Mouse (Mus musculus) embryonic facial prominence, embryonic 11.5 days (tissue): Measurements from ENCODE around the gene E130114P18Rik. TPM values are rescaled to one million over a fixed set of nuclear protein-coding genes. Genes with fewer than 3 reads are reported as not detected.

ENCODE experiments used
- ATAC-seq: fragments of 200-750 bp; cut with Nextera tagmentation; replicated peaks from 2 replicates; pipeline ENCODE4 v1.8.0; 2017; ENCODE audit warnings: low read depth; ENCODE audit not compliant: insufficient number of reproducible peaks, low FRiP score, low TSS enrichment
- DNase-seq: peaks from one replicate; pipeline ENCODE4 v3.0.0-alpha.2; 2015; ENCODE audit warnings: low spot score
- H3K27ac ChIP-seq: fragments of 300-500 bp; sonication (generic); replicated peaks from 2 replicates; pipeline ENCODE4 v1.5.1; 2014; ENCODE audit warnings: mild to moderate bottlenecking, low read depth, low read length, control low read depth
- H3K27me3 ChIP-seq: fragments of 300-500 bp; sonication (generic); 2 replicates; pipeline ENCODE4 v1.6.1; 2014; ENCODE audit warnings: mild to moderate bottlenecking, low read length, moderate library complexity, mixed read lengths; ENCODE audit not compliant: control insufficient read depth, insufficient read depth
- H3K36me3 ChIP-seq: fragments of 300-500 bp; sonication (generic); replicated peaks from 2 replicates; pipeline ENCODE4 v1.6.1; 2014; ENCODE audit warnings: low read depth, mild to moderate bottlenecking, low read length, moderate library complexity, mixed read lengths; ENCODE audit not compliant: control insufficient read depth, insufficient read depth
- H3K4me1 ChIP-seq: fragments of 300-500 bp; sonication (generic); 2 replicates; pipeline ENCODE4 v1.6.1; 2014; ENCODE audit warnings: low read length, mixed read lengths; ENCODE audit not compliant: control insufficient read depth, insufficient read depth
- H3K4me2 ChIP-seq: fragments of 300-500 bp; sonication (generic); 2 replicates; pipeline ENCODE4 v1.6.1; 2014; ENCODE audit warnings: low read depth, mild to moderate bottlenecking, control low read depth, low read length, moderate library complexity
- H3K4me3 ChIP-seq: fragments of 300-500 bp; sonication (generic); 2 replicates; pipeline ENCODE4 v1.5.1; 2014; ENCODE audit warnings: low read depth, low read length, control low read depth
- H3K9ac ChIP-seq: fragments of 300-500 bp; sonication (generic); replicated peaks from 2 replicates; pipeline ENCODE4 v1.6.1; 2014; ENCODE audit warnings: mild to moderate bottlenecking, control low read depth, low read length
- H3K9me3 ChIP-seq: fragments of 300-500 bp; sonication (generic); replicated peaks from 2 replicates; pipeline ENCODE4 v1.6.1; 2016; ENCODE audit warnings: mild to moderate bottlenecking, low read length, inconsistent platforms, mixed read lengths; ENCODE audit not compliant: control insufficient read depth
- WGBS: fragments of 180-500 bp; shearing (Covaris S2); extraction: QIAGEN DNeasy Blood & Tissue Kit; methylation state at CpG from one replicate; pipeline ENCODE4 v1.1.7; 2014; 5-methylcytosine and 5-hydroxymethylcytosine counted together
- polyA plus RNA-seq: library from polyadenylated mRNA; unstranded; fragments of >200 nt; fragmentation: Nextera tagmentation; extraction: Ambion mirVana; gene quantifications from 2 replicates; pipeline ENCODE4 v1.2.1, GENCODE M21; 2014

Gene E130114P18Rik
- polyA plus RNA-seq, 1 experiment from 2014 or later, result 9.5 TPM

DNA sequence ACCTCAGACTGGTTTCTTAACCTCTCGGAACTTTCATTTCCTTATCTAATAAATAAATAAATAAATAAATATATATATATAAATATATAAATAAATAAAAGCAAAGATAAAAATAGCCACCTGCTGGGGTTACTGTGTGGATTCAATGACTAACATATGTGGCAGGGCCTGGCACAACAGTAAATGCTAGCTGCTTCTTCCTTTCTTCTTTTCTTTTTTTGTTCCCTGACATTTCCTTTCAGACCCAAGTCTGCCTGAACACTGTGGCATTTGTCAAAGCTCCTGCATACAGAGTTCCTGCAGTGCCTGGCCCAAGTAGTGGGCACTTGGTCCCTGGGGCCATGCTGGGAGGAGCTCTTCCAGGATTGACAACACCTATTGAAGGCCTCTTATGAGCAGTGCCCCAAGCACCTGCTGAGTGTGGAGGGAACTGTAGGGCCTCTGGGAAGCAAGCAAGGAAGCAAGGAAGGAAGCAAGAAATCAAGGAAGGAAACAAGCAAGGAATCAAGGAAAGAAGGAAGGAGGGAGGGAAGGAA, 142.1 kb downstream of the E130114P18Rik start:
- DNase-seq, result no peak
- H3K27me3 ChIP-seq, result no peaks in the 10 kb centered on the region
- no peak overlapping the region for H3K4me2 ChIP-seq
- H3K36me3 ChIP-seq, result no peaks in the 10 kb centered on the region
- 46% methylated on average over 1 of the region's 1 CpGs for WGBS
- no peak overlapping the region for H3K9ac ChIP-seq
- no peak overlapping the region for H3K27ac ChIP-seq
- H3K4me1 ChIP-seq, result no peaks in the 10 kb centered on the region; the same call in 1 of the 2 replicates
- ATAC-seq, result no peak
- no peak overlapping the region for H3K4me3 ChIP-seq
- no peaks in the 10 kb centered on the region for H3K9me3 ChIP-seq

DNA sequence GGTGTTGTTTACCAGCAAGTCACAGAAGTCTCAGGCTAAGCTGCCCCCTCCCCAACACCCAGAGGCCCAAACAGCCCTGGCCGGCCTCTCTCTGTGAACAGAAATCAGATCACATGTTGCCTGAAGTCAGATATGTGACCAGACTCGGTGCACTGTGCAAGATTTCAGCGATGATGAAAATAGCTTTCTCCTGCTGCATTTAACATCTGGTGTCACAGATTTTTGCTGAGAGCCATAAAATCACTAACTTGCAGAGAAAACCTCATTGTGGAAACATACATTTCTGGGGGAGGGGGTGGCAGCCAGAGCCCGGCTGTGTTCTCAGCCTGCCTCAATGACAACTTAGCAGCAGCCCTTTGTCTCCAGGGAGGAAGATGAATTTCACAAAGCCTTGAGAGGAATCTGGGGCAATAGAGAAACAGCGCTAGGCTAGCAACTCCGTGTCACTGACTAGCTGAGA, 142.6 kb downstream of the E130114P18Rik start:
- Histone ChIP-seq H3K36me3 (no peaks in the 10 kb centered on the region), H3K4me2 (no peak overlapping the region), H3K4me3 (no peak overlapping the region), H3K27me3 (no peaks in the 10 kb centered on the region), H3K9me3 (no peaks in the 10 kb centered on the region), H3K27ac (no peak overlapping the region), H3K9ac (no peak overlapping the region), H3K4me1 (no peaks in the 10 kb centered on the region; the same call in 1 of the 2 replicates)
- DNase-seq (peak; percentile 42), ATAC-seq (peak; percentile 73; the same call in 1 of the 2 replicates)
- WGBS, result 22% methylated on average over 6 of the region's 6 CpGs

DNA sequence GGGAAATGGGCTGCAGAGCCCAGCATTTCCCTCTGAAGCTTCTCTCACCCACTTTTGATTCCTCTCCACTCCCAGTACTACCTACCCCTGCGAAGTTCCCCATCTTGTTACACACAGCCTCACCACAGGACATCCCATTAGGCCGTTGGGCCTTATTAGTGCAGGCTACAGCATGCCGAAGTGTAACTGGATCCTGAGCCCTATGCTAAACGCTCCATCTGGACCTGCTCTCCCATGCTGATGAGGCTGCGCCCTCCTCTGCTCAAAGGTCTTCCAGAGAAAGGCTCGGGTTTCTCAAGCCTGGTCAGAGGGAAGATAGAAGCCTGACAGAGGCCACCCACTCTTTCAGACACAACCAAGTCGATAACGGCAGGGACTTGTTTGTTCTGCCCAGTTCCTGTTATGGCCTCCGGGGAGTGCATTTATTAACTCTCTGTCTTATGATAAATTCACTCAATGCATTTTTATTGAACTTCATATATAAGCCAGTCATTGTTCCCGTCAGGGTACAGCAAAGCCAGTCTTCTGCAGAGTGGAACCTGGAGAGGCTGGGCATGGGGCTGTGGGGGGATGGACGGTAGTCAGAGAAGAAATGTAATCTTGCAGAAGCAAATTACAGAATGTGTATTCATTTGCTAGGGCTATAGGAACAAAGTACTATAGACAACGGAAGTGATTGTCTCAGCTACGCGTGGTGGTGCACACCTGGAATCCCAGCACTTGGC, 148.8 kb downstream of the E130114P18Rik start:
- peak; percentile 95 for ATAC-seq
- WGBS, result 23% methylated on average over 14 of the region's 14 CpGs

DNA sequence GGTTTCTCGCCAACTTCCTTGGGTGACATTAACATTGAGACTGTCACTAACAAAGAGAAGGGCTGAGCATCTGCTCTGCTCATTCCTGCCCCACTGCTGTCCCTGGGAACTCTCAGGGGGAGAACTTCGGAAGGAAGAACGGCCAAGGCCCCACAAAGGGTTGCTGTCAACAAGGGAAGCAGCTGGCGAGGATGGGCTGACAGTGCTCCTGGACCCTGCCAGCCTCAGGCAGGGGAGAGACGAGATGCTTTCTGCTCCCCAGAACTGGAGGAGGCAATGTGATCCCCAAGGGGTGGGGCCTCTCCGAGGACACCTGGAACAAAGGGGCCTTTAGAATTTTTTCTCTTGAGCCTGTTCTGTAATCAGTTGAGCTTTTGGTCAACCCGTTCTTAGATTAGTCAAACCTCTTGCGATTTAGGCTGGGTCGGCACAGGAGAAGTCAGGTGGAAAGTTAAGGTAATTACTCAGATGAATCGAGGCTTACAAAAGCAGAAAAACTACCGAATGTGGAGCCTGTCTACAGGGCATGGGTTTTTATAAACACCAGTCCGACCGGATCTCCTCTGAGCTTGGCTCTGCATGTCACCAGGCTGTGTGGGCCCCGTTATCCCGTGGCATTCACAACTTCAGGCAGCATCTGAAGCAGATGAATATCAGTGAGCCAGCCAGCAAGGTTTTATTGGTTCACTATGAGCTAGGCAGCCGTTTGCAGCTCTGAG, 151.7 kb downstream of the E130114P18Rik start:
- Histone ChIP-seq H3K27me3 (no peaks in the 10 kb centered on the region), H3K9me3 (no peaks in the 10 kb centered on the region), H3K4me2 (no peak overlapping the region), H3K36me3 (no peaks in the 10 kb centered on the region), H3K27ac (peak overlapping the region; percentile 7), H3K4me1 (peaks cover 10% of the 10 kb centered on the region), H3K4me3 (no peak overlapping the region), H3K9ac (no peak overlapping the region; the same call in 1 of the 2 replicates)
- WGBS, result 18% methylated on average over 16 of the region's 16 CpGs
- ATAC-seq (peak; percentile 19; the same call in 1 of the 2 replicates), DNase-seq (peak; percentile 49)

More for the DNA sequence above, 148.8 kb downstream of the E130114P18Rik start:
- no peaks in the 10 kb centered on the region for H3K27me3 ChIP-seq
- no peaks in the 10 kb centered on the region for H3K36me3 ChIP-seq
- peak overlapping the region; percentile 3; the same call in 1 of the 2 replicates for H3K4me2 ChIP-seq
- 0 out of 2 replicates have a peak overlapping the region, but pooled peaks have one; percentile 5 for H3K9ac ChIP-seq
- H3K4me1 ChIP-seq, result peaks cover 10% of the 10 kb centered on the region
- H3K27ac ChIP-seq, result peak overlapping the region; percentile 56
- DNase-seq, result peak; percentile 90
- H3K9me3 ChIP-seq, result no peaks in the 10 kb centered on the region
- no peak overlapping the region for H3K4me3 ChIP-seq

DNA sequence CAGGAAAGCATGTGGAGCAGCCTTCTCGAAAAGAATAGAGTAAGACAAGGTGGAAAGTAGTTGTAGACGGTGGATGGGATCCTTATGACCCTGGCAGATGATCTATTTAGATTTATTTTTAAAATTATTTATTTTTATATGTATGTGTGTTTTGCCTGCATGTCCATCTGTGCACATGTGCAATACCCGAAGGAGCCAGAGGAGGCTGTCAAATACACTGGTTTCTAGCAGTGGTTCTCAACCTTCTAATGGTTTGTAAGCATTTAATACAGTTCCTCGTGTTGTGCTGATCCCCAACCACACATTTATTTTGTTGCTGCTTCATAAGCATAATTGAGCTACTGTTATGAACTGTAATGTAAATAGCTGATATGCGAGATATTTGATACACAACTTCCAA, 154.7 kb downstream of the E130114P18Rik start:
- WGBS, result 82% methylated on average over 5 of the region's 5 CpGs
- no peaks in the 10 kb centered on the region for H3K9me3 ChIP-seq
- no peak overlapping the region for H3K4me3 ChIP-seq
- DNase-seq, result no peak
- peaks cover 2% of the 10 kb centered on the region; the same call in 1 of the 2 replicates for H3K4me1 ChIP-seq
- no peak overlapping the region for H3K9ac ChIP-seq
- H3K27ac ChIP-seq, result no peak overlapping the region
- no peak for ATAC-seq
- no peak overlapping the region for H3K4me2 ChIP-seq
- H3K27me3 ChIP-seq, result no peaks in the 10 kb centered on the region
- H3K36me3 ChIP-seq, result no peaks in the 10 kb centered on the region

DNA sequence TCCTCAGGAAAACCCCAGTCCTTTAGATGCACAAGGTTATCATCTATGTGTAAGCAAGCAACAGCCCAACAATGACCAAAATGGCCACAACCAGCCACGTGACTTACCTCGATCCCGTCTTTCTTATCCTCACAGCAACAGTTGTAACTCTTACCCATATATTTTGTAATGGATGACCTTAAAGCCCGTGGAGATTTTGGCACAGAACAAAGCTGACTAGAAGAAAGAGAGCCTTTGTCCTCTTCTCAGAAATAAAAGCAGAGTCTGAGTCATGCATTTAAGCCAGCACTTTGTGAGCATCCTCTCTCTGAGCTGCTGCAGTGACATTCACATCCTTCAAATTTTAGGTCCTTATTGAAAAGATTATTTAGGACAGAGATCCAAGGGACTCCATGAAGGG, 156.1 kb downstream of the E130114P18Rik start:
- H3K4me2 ChIP-seq, result no peak overlapping the region
- no peak overlapping the region for H3K4me3 ChIP-seq
- no peak for ATAC-seq
- H3K27ac ChIP-seq, result no peak overlapping the region
- DNase-seq, result no peak
- H3K36me3 ChIP-seq, result no peaks in the 10 kb centered on the region
- H3K9ac ChIP-seq, result no peak overlapping the region
- WGBS, result 71% methylated on average over 4 of the region's 4 CpGs
- no peaks in the 10 kb centered on the region for H3K9me3 ChIP-seq
- peaks cover 2% of the 10 kb centered on the region; the same call in 1 of the 2 replicates for H3K4me1 ChIP-seq
- no peaks in the 10 kb centered on the region for H3K27me3 ChIP-seq

DNA sequence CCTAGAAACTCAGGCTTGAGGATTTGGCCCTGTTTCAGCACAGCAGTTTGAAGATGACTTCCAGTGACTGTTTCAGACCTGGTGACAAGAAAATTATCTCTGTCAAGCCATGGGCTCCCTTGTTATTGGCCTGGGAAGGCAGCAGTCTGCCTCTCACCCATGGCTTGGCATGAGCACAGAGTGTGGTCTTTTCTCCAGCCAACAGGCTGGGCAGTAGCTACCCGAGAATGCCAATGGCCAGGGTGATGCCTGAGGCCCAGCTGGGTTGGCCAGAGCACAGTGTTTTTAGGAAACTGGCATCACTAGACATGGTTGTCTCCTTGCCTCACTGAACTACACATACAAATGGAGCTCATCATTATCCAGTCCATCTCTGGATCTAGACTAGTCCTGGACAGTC, 157.5 kb downstream of the E130114P18Rik start:
- no peak overlapping the region for H3K27ac ChIP-seq
- 78% methylated on average over 1 of the region's 1 CpGs for WGBS
- no peak for ATAC-seq

More for the DNA sequence above, 157.5 kb downstream of the E130114P18Rik start:
- no peak overlapping the region for H3K9ac ChIP-seq
- no peak overlapping the region for H3K4me3 ChIP-seq
- no peaks in the 10 kb centered on the region for H3K27me3 ChIP-seq
- H3K36me3 ChIP-seq, result no peaks in the 10 kb centered on the region
- H3K4me1 ChIP-seq, result no peaks in the 10 kb centered on the region; the same call in 1 of the 2 replicates
- H3K9me3 ChIP-seq, result no peaks in the 10 kb centered on the region
- no peak overlapping the region for H3K4me2 ChIP-seq
- no peak for DNase-seq
